Mouse (Mus musculus): Measurements from ENCODE around the gene Sec14l1. TPM values are rescaled to one million over a fixed set of nuclear protein-coding genes. Genes with fewer than 3 reads are reported as not detected.

The Sec14l1 gene
- polyA plus RNA-seq, 1 experiment from 2014 or later: 67.2 TPM

DNA sequence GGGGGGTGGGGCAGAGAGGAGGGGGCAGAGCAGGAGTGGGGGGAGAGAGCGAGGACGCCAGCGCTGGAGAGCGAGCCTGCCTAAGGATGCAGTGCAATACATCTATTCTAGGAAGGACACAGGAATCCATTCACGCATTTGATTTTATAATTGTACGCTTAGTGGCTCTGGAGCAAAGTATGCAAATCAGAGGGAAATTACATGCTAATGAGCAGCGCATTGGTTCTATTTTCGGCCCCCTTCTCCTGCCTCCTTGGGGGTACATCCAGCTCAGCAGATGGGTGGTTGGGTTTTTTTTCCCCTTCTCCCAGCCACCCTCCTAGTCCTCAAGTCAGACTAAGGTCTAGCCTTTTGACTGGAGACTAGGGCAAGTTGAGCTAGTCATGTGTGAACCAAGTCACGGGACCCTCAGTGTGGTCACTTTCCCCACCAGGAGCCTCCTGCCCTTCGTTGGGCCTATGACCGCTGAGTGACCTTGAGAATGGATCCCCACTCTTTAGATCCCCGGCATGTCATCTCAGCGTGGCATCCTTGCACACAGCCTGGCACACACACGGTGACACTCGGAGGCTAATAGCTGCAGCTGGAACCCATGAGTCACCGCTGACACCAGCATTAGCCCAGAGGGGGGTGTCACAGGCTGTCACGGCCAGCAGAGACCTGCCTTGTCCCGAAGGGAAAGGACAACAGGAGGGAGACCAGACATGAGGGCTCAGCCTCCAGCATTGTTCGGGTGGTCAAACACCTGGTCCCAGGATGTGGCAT is 55.0 kb downstream of the Sec14l1 start:
- H3K36me3 ChIP-seq (replicated peaks): no peaks in the 10 kb centered on the region
- H3K4me3 ChIP-seq (replicated peaks): no peak overlapping the region
- peaks cover 9% of the 10 kb centered on the region for H3K4me1 ChIP-seq
- no peaks in the 10 kb centered on the region for H3K27me3 ChIP-seq
- WGBS: 83% methylated on average over 19 of the region's 19 CpGs
- peak overlapping the region; percentile 74 for H3K27ac ChIP-seq
- ATAC-seq (ENCODE audit: low FRiP score): 0 out of 2 replicates have a peak, but pooled peaks have one; percentile 36
- H3K9ac ChIP-seq: no peak overlapping the region
- no peak overlapping the region for H3K4me2 ChIP-seq
- H3K9me3 ChIP-seq: no peaks in the 10 kb centered on the region

GRCm38 (mm10) chr11:117174098-117174892 is 59.3 kb downstream of the Sec14l1 start:
- Histone ChIP-seq H3K9me3 (no peaks in the 10 kb centered on the region), H3K4me3 (replicated peaks) (peak overlapping the region; percentile 26), H3K27ac (peak overlapping the region; percentile 53), H3K4me2 (peak overlapping the region; percentile 49), H3K4me1 (peaks cover 13% of the 10 kb centered on the region), H3K9ac (no peak overlapping the region), H3K27me3 (peaks cover 8% of the 10 kb centered on the region; the same call in 1 of the 2 replicates), H3K36me3 (replicated peaks) (no peaks in the 10 kb centered on the region)
- no peak for ATAC-seq (ENCODE audit: low FRiP score)
- 49% methylated on average over 18 of the region's 18 CpGs for WGBS

- Histone ChIP-seq H3K4me3 (replicated peaks) (peak overlapping the region; percentile 26), H3K4me2 (peak overlapping the region; percentile 49), H3K27ac (peak overlapping the region; percentile 53; the same call in 1 of the 2 replicates), H3K27me3 (peaks cover 8% of the 10 kb centered on the region; the same call in 1 of the 2 replicates), H3K36me3 (replicated peaks) (no peaks in the 10 kb centered on the region), H3K9me3 (no peaks in the 10 kb centered on the region), H3K9ac (no peak overlapping the region), H3K4me1 (peaks cover 13% of the 10 kb centered on the region)
- ATAC-seq (ENCODE audit: low FRiP score): no peak
- 52% methylated on average over 15 of the region's 15 CpGs for WGBS
Measured at GRCm38 (mm10) chr11:117174924-117175323, 60.0 kb downstream of the Sec14l1 start.

DNA sequence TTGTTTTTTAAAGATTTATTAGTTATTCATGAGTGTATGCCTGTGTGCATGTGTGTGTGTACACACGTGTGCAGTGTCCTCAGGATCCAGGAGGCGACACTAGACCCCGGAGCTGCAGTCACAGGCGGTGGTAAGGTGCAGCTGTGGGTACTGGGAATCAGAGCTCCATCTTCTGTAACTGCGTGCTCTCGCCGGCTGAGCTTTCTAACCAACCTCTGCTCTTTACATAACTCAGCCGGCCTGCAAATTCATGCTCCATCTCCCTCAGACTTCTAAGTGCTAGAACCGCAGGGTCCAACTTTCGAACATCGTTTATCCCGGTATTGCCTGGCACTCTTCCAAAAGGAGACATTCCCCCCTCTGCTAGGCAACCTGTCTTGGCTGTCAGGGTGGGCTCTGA is 60.5 kb downstream of the Sec14l1 start:
- Histone ChIP-seq H3K27me3 (peaks cover 8% of the 10 kb centered on the region; the same call in 1 of the 2 replicates), H3K9me3 (peaks cover 4% of the 10 kb centered on the region; the same call in 1 of the 2 replicates), H3K4me1 (peaks cover 13% of the 10 kb centered on the region), H3K36me3 (replicated peaks) (no peaks in the 10 kb centered on the region), H3K4me2 (no peak overlapping the region), H3K27ac (no peak overlapping the region), H3K4me3 (replicated peaks) (no peak overlapping the region), H3K9ac (no peak overlapping the region)
- WGBS: 80% methylated on average over 12 of the region's 12 CpGs
- no peak for ATAC-seq (ENCODE audit: low FRiP score)

GRCm38 (mm10) chr11:117176304-117176703 is 61.3 kb downstream of the Sec14l1 start:
- H3K4me1 ChIP-seq: peaks cover 13% of the 10 kb centered on the region
- ATAC-seq (ENCODE audit: low FRiP score): peak; percentile 37; the same call in 1 of the 2 replicates
- H3K9ac ChIP-seq: no peak overlapping the region
- no peak overlapping the region for H3K4me2 ChIP-seq
- WGBS: 38% methylated on average over 5 of the region's 5 CpGs
- H3K9me3 ChIP-seq: peaks cover 5% of the 10 kb centered on the region
- no peak overlapping the region for H3K4me3 ChIP-seq (replicated peaks)
- H3K36me3 ChIP-seq (replicated peaks): no peaks in the 10 kb centered on the region
- peaks cover 8% of the 10 kb centered on the region; the same call in 1 of the 2 replicates for H3K27me3 ChIP-seq
- no peak overlapping the region for H3K27ac ChIP-seq

GRCm38 (mm10) chr11:117176900-117177299 is 61.9 kb downstream of the Sec14l1 start:
- peak; percentile 55; the same call in 1 of the 2 replicates for ATAC-seq (ENCODE audit: low FRiP score)

DNA sequence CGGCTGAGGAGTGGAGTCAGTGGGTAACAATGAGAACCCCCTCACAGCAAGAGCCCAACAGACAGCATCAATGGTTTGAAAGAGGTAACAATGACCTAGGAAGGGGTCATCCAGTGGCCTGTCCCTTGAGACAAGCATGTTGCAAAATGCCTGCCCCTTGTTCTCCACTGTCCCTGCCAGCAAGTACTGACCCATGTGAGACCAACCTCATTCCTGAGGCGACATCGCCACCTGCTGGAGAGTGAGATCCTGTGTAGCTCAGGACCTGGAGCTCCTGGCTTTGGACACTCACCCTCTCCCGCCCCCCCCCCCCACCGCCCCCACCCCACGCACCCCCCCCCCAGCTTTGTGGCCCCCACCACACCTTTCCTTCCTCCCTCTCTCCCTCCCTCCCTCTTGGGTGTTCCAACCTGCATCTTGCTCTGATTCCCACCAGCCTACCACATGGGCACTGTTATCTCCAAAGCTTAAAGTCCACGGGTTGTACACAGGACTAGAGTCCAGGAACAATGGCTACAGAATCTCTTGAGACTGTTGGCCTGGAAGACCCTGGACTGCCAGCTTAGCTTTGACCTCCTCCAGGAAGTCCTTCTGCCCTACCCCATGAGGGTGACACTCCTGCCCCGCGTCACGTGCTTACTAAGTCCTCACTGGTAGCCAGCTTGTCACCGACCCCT is 62.5 kb downstream of the Sec14l1 start:
- Histone ChIP-seq H3K4me1 (peaks cover 13% of the 10 kb centered on the region), H3K27me3 (peaks cover 8% of the 10 kb centered on the region; the same call in 1 of the 2 replicates), H3K9me3 (peaks cover 12% of the 10 kb centered on the region), H3K9ac (no peak overlapping the region), H3K27ac (no peak overlapping the region), H3K4me3 (replicated peaks) (no peak overlapping the region), H3K36me3 (replicated peaks) (no peaks in the 10 kb centered on the region), H3K4me2 (no peak overlapping the region)
- WGBS: 65% methylated on average over 8 of the region's 11 CpGs
- peak; percentile 86 for ATAC-seq (ENCODE audit: low FRiP score)

More at GRCm38 (mm10) chr11:117176900-117177299, 61.9 kb downstream of the Sec14l1 start:
- no peak overlapping the region for H3K4me2 ChIP-seq
- H3K4me1 ChIP-seq: peaks cover 13% of the 10 kb centered on the region
- H3K9me3 ChIP-seq: peaks cover 10% of the 10 kb centered on the region
- 79% methylated on average over 5 of the region's 5 CpGs for WGBS
- no peak overlapping the region for H3K27ac ChIP-seq
- H3K4me3 ChIP-seq (replicated peaks): no peak overlapping the region
- H3K27me3 ChIP-seq: peaks cover 8% of the 10 kb centered on the region; the same call in 1 of the 2 replicates
- H3K36me3 ChIP-seq (replicated peaks): no peaks in the 10 kb centered on the region
- H3K9ac ChIP-seq: no peak overlapping the region

DNA sequence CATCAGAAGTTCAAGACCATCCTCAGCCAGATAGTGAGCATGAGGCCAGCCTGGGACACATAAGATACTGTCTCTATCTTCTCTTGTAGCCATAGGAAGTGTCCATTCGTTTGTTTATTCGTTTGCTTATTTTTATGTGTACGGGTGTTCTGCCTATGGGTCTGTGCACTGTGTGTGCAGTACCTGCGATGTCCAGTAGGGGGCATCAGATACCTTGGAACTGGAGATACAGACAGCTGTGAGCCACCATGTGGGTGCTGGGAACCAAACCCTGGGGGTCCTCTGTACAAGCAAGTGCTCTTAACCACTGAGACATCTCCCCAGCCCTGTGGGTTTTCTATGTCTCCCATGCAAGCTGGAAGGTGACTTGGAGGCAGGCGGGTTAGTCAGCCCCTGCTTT is 64.9 kb downstream of the Sec14l1 start:
- H3K9me3 ChIP-seq: peaks cover 12% of the 10 kb centered on the region
- no peak overlapping the region for H3K9ac ChIP-seq
- H3K27me3 ChIP-seq: peaks cover 8% of the 10 kb centered on the region; the same call in 1 of the 2 replicates
- no peak overlapping the region for H3K27ac ChIP-seq
- no peak overlapping the region for H3K4me2 ChIP-seq
- H3K4me1 ChIP-seq: peaks cover 5% of the 10 kb centered on the region
- H3K4me3 ChIP-seq (replicated peaks): no peak overlapping the region
- ATAC-seq (ENCODE audit: low FRiP score): no peak
- no peaks in the 10 kb centered on the region for H3K36me3 ChIP-seq (replicated peaks)
- 82% methylated on average over 5 of the region's 5 CpGs for WGBS

- no peaks in the 10 kb centered on the region for H3K36me3 ChIP-seq (replicated peaks)
- H3K4me1 ChIP-seq: 0 out of 2 replicates have a peak, but pooled peaks cover 5% of the 10 kb centered on the region
- peaks cover 12% of the 10 kb centered on the region for H3K9me3 ChIP-seq
- H3K9ac ChIP-seq: no peak overlapping the region
- peaks cover 8% of the 10 kb centered on the region; the same call in 1 of the 2 replicates for H3K27me3 ChIP-seq
- H3K27ac ChIP-seq: no peak overlapping the region
- 86% methylated on average over 3 of the region's 3 CpGs for WGBS
- ATAC-seq (ENCODE audit: low FRiP score): no peak
- no peak overlapping the region for H3K4me2 ChIP-seq
- no peak overlapping the region for H3K4me3 ChIP-seq (replicated peaks)
Measured at GRCm38 (mm10) chr11:117182808-117183207, 67.8 kb downstream of the Sec14l1 start.

GRCm38 (mm10) chr11:117183299-117183698 is 68.3 kb downstream of the Sec14l1 start:
- H3K4me3 ChIP-seq (replicated peaks): no peak overlapping the region
- H3K36me3 ChIP-seq (replicated peaks): no peaks in the 10 kb centered on the region
- 72% methylated on average over 3 of the region's 3 CpGs for WGBS
- H3K9me3 ChIP-seq: peaks cover 12% of the 10 kb centered on the region
- H3K9ac ChIP-seq: no peak overlapping the region
- ATAC-seq (ENCODE audit: low FRiP score): no peak
- no peak overlapping the region for H3K4me2 ChIP-seq
- H3K27ac ChIP-seq: no peak overlapping the region
- H3K4me1 ChIP-seq: 0 out of 2 replicates have a peak, but pooled peaks cover 5% of the 10 kb centered on the region
- peaks cover 4% of the 10 kb centered on the region; the same call in 1 of the 2 replicates for H3K27me3 ChIP-seq

- Histone ChIP-seq H3K9me3 (peaks cover 12% of the 10 kb centered on the region), H3K9ac (no peak overlapping the region), H3K4me1 (0 out of 2 replicates have a peak, but pooled peaks cover 5% of the 10 kb centered on the region), H3K27me3 (no peaks in the 10 kb centered on the region), H3K4me3 (replicated peaks) (no peak overlapping the region), H3K36me3 (replicated peaks) (no peaks in the 10 kb centered on the region), H3K27ac (no peak overlapping the region), H3K4me2 (no peak overlapping the region)
- ATAC-seq (ENCODE audit: low FRiP score): no peak
- whole genome bisulfite sequencing: 87% methylated on average over 5 of the region's 5 CpGs
Measured at GRCm38 (mm10) chr11:117183841-117184240, 68.9 kb downstream of the Sec14l1 start.
